Comparison of ENCODE assay signal across 8 mouse cellular contexts in genomic region chr2:73385172-73385571, GRCm38 (mm10). TPM values are rescaled to one million over a fixed set of nuclear protein-coding genes. Genes with fewer than 3 reads are reported as not detected.
DNase-seq lines count a peak whose midpoint lies in the region; ATAC-seq and TF ChIP-seq lines count a peak whose summit lies in the region.
"Had no signal": no experiment of that assay in that cellular context is flagged by ENCODE, and none has a peak within 500 bp of the region (broad histone marks: within the 10 kb centered on the region; RNA-seq: fewer than 3 reads in every experiment).

No protein-coding gene starts in this region.

- H3K4me1 ChIP-seq in cortical plate, adult 2 months (ENCODE audit: control insufficient read depth, insufficient read depth, low read length), result peaks cover 2% of the 10 kb centered on the region; the same call in 1 of the 2 replicates
- peaks cover 8% of the 10 kb centered on the region for H3K4me1 ChIP-seq in hindbrain, embryonic 13.5 days (replicated peaks)
- peaks cover 3% of the 10 kb centered on the region; the same call in 1 of the 2 replicates for H3K4me1 ChIP-seq in midbrain, embryonic 15.5 days

- H3K36me3 ChIP-seq in hindbrain, embryonic 13.5 days, result peaks cover 7% of the 10 kb centered on the region; the same call in 1 of the 2 replicates
- H3K36me3 ChIP-seq in midbrain, embryonic 15.5 days (replicated peaks), result no peaks in the 10 kb centered on the region

- peak overlapping the region; percentile 84 for H3K4me2 ChIP-seq in hindbrain, embryonic 13.5 days
- peak overlapping the region; percentile 95 for H3K4me2 ChIP-seq in midbrain, embryonic 15.5 days

- TF ChIP-seq POLR2A in cortical plate, adult 2 months (IDR thresholded peaks at IDR 0.05; ENCODE audit: extremely low read depth, insufficient read depth, low read length), result no peak

- peak overlapping the region; percentile 94 for H3K27ac ChIP-seq in layer of hippocampus, adult 2 months
- H3K27ac ChIP-seq in cortical plate, adult 2 months (ENCODE audit: insufficient read depth, low read length), result no peak overlapping the region
- H3K27ac ChIP-seq in hindbrain, embryonic 13.5 days, result no peak overlapping the region
- H3K27ac ChIP-seq in midbrain, embryonic 15.5 days, result no peak overlapping the region

- peak overlapping the region; percentile 94 for H3K4me3 ChIP-seq in layer of hippocampus, adult 2 months
- H3K4me3 ChIP-seq in cortical plate, adult 2 months (ENCODE audit: insufficient read depth, low read length), result peak overlapping the region; percentile 83
- H3K4me3 ChIP-seq in hindbrain, embryonic 13.5 days, result peak overlapping the region; percentile 73; the same call in 1 of the 2 replicates
- peak overlapping the region; percentile 87; the same call in 1 of the 2 replicates for H3K4me3 ChIP-seq in midbrain, embryonic 15.5 days

- no peak for ATAC-seq in hindbrain, embryonic 13.5 days (ENCODE audit: low FRiP score)
- ATAC-seq in midbrain, embryonic 15.5 days (replicated peaks), result no peak
- ATAC-seq in erythroid progenitor cell, adult 5-6 weeks (replicated peaks; ENCODE audit: low FRiP score, poor library complexity, severe bottlenecking), result no peak

- DNase-seq in layer of hippocampus, adult 2 months (ENCODE audit: low spot score in 2 of 2), result no peak
- no peak for DNase-seq in layer of hippocampus, adult 11-12 months (ENCODE audit: low spot score)
- DNase-seq in kidney, adult 8-10 months, result no peak
- DNase-seq: thymus, postnatal 25 days had no signal

- H3K27me3 ChIP-seq in hindbrain, embryonic 13.5 days, result 0 out of 2 replicates have a peak, but pooled peaks cover 4% of the 10 kb centered on the region
- no peaks in the 10 kb centered on the region for H3K27me3 ChIP-seq in midbrain, embryonic 15.5 days (replicated peaks)

- H3K9ac ChIP-seq in hindbrain, embryonic 13.5 days, result no peak overlapping the region
- H3K9ac ChIP-seq in midbrain, embryonic 15.5 days, result no peak overlapping the region

- 89% methylated on average over 4 of the region's 4 CpGs for WGBS in hindbrain, embryonic 13.5 days
- 89% methylated on average over 4 of the region's 4 CpGs for WGBS in midbrain, embryonic 15.5 days

- H3K9me3 ChIP-seq in hindbrain, embryonic 13.5 days, result no peaks in the 10 kb centered on the region
- H3K9me3 ChIP-seq in midbrain, embryonic 15.5 days, result no peaks in the 10 kb centered on the region

- no peak for TF ChIP-seq CTCF in layer of hippocampus, adult 2 months (conservative IDR thresholded peaks at IDR 0.05)
- no peak for TF ChIP-seq CTCF in cortical plate, adult 2 months (IDR thresholded peaks at IDR 0.05; ENCODE audit: extremely low read depth, insufficient read depth, low read length)

RNA-seq across cellular contexts. Expression of gene Gpr155, which starts 1.2 kb away (rescaled TPM):
- 10 to 100 TPM; 58.1 to 65.6 TPM for total RNA-seq in layer of hippocampus, adult 2 months (2021)
- 25.9 and 26.6 TPM in 2 replicates for polyA plus RNA-seq in cortical plate, adult 2 months (2012; rRNA removed)
- polyA plus RNA-seq in hindbrain, embryonic 13.5 days (2015; fragmentation: Nextera tagmentation; extraction: Ambion mirVana), result 12.4 and 12.7 TPM in 2 replicates
- polyA plus RNA-seq in midbrain, embryonic 15.5 days (2015; fragmentation: Nextera tagmentation; extraction: Ambion mirVana), result 12.7 and 14.0 TPM in 2 replicates
- total RNA-seq in erythroid progenitor cell, adult 5-6 weeks (2015; ENCODE audit: low replicate concordance), result 25.2 and 31.0 TPM in 2 replicates
- total RNA-seq in erythroid progenitor cell, adult 5-6 weeks (2017; ENCODE audit: low replicate concordance), result 27.2 and 29.7 TPM in 2 replicates
